Mouse (Mus musculus) E14TG2a.4 (cell line): ENCODE measurements around the gene Mymk.

ENCODE experiments used
- CTCF ChIP-seq: conservative IDR thresholded peaks from 2 replicates; pipeline ENCODE4 v1.5.1; 2014; ENCODE audit warnings: low read length
- NANOG ChIP-seq: IDR thresholded peaks from 2 replicates; pipeline ENCODE4 v1.6.1; 2014; ENCODE audit warnings: borderline replicate concordance, low read length, mixed read lengths

- TF ChIP-seq CTCF (no peak), NANOG (no peak)
These were observed 13.2 kb downstream of the Mymk start for GRCm38 (mm10) chr2:27058751-27059150.
